Mouse (Mus musculus): ENCODE measurements around the gene Zfp768.
"Not testable (repeated sequence)": the region's sequence is repeated elsewhere in the genome, so short reads cannot be mapped to it uniquely, and the experiment has no call there.

Gene Zfp768

GRCm38 (mm10) chr7:127345512-127346325 lies at the start of gene Zfp768:
TSS of gene Zfp768 (minus strand) at chr7:127345589.
- peak; percentile 80 for DNase-seq (ENCODE audit: low read depth)

DNA sequence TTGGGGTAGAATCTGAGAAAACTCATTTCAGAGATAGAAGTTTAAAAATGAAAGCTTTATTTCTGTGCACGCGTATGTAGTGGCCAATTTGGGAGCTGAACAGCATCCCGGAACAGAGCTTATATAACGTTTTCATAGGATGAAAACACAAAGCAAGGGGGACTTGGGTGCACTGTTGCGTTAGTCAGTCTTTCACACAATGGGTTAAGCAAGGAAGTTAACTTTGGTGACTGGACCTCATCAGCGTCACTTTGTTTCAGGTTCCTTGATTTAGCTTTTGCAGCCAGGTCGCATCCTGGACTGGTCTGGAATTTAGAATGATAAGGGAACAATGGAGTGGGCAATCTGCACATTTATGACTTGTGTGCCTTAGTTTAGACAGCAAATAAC lies 48.5 kb upstream of the Zfp768 start:
- no peak for DNase-seq (ENCODE audit: low read depth)

DNA sequence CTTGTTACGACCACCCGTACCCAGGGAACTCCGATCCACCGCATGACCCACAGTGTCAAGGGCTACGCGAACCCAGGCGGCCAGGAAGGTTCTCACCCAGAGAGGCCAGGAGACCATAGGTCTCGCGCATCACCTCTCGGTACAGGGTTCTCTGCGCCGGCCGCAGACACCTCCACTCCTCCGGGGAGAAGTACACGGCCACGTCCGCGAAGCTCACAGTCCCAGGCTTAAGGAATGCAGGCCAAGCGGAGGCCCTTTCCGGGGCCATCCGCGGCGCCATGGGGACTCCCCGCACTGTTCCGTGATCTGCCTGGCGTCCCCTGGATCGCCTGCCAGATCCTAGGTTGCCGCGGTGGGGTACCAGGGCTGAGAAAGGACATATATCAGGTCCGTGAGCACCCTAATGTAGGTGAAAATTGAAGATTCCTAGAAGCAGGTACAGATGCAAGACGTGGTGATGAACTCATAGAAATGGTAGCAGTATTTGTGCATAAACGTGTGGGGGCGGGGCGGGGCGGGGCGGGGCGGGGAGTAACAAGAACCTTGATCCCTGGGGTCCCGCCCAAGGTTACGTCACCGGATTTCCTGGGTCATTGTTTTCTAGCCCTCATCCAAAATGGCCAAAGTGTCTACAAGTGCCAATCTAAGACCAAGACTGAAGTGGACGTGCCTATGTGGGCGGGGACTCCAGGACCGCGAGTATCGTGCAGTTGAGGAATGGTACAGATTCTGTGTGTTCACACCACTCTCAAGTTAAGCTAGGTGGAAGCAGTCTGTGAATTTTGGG lies 48.0 kb upstream of the Zfp768 start, which contains the start of gene E430018J23Rik:
E430018J23Rik (minus strand) TSS at position 473 of the 787 bp plus-strand sequence.
- DNase-seq (ENCODE audit: low read depth), result peak; percentile 100

DNA sequence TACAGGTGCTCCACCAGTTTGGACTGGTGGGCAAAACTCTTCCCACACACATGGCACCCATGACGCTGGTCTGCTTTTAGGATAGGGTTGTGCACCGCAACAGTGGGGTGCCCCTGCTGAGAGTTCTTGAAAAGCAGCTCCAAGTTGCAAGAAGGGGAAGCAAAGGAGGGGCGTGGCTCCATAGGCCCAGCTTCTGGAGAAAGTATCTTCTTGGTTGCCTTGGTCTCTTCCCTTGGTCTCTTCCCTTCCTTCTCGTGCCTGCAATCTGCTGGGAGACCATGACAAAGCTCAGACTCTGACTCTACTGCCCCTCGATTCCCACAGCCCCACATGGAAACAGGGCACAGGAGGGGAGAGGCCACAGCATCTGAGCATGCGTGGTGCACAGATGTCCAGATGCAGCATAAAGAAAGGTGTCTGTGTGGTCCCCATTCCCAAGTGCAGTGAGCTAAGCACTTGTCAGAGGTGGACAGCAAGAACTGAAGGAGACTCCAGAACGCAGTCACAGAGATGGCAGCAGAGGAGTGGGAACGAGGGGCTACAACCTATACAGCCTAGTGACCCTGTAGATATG lies 46.9 kb upstream of the Zfp768 start:
- DNase-seq (ENCODE audit: low read depth), result no peak

DNA sequence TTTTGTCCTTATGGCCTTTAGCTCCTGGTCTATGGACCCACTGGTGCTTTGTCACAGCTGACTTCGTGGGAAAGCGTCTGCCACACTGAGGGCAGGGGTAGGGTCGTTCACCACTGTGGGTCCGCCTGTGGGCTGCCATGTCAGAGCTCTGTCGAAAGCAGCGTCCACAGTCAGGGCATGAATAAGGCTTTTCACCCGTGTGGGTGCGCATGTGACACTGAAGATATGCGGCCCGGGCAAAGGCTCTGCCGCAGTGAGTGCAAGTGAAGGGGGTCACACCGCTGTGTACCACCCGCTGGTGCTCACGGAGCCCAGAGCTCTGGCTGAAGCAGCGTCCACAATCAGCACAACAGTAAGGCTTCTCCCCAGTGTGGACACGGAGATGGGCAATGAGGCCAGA lies 46.1 kb upstream of the Zfp768 start:
- DNase-seq (ENCODE audit: low read depth), result no peak

- DNase-seq (ENCODE audit: low read depth), result no peak
Measured at GRCm38 (mm10) chr7:127390306-127390705, 44.9 kb upstream of the Zfp768 start.

DNA sequence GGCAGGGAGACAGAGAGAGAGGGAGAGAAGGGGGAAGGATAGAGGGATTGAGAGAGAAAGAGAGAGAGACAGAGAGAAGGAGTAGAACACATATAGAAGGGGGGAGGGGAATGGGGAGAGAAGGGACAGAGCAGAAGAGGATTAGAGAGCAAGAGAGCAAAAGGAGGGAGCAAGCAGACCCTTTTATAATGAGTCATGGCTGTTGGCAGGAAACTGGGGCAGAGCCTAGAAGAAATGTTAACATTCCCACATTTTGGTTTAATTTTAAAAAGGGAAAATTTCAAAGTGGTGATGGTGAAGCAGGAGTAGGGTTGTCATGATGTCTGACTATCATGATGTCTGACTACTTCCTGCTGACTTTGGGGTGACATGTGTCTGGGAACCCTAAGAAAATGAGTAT lies 42.8 kb upstream of the Zfp768 start:
- not testable (repeated sequence) for DNase-seq (ENCODE audit: low read depth)

- peak; percentile 85 for DNase-seq (ENCODE audit: low read depth)
Measured at GRCm38 (mm10) chr7:127386641-127387392, 41.4 kb upstream of the Zfp768 start, which contains the start of gene 9130019O22Rik. TSS of gene 9130019O22Rik (minus strand) at chr7:127387166.

GRCm38 (mm10) chr7:127385560-127385959 lies 40.2 kb upstream of the Zfp768 start:
- DNase-seq (ENCODE audit: low read depth), result not testable (repeated sequence)

GRCm38 (mm10) chr7:127378310-127378921 lies 33.0 kb upstream of the Zfp768 start:
- DNase-seq (ENCODE audit: low read depth), result no peak

DNA sequence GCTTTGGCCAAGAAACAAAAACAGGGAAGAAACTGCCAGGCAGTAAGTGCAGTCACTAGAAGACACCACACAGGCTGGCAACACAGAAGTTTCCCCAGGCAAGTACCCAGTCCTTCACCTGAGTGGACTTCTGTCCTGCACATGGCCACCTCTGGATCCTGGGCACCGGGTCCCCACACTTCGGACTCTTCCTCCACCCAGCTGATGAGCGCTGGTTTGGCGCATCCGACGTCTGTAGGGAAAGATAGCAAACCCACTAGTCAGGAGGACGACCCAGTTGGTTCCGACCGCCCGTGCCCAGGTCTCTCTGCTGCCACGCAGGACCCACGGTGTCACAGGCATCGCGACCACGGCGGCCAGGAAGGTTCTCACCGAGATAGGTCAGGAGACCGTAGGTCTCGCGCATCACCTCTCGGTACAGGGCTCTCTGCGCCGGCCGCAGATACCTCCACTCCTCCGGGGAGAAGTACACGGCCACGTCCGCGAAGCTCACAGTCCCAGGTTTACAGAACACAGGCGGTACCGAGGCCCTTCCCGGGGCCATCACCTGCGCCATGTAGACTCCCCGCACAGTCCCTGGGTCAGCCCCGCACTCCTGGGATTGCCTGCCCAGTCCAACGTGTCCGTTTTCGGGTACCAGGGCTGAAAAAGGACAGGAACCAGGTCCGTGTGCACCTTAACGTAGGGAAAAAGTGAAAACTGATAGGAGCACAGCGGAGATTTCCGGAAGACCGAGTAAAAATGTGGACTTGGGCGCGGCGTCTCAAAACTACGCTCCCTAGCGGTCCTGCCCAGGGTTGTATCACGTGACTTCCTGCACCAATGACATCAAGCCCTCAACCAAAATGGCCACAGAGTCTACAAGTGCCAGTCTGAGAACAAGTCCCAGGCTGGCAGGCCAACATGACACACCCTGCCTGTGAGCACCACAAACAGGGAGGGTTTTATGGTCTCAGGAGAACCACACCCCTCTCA lies 30.2 kb upstream of the Zfp768 start, which contains the start of gene Zfp747:
Zfp747 (minus strand) TSS at position 780 of the 975 bp plus-strand sequence.
- DNase-seq (ENCODE audit: low read depth), result peak; percentile 95

GRCm38 (mm10) chr7:127371870-127372269 lies 26.5 kb upstream of the Zfp768 start:
- DNase-seq (ENCODE audit: low read depth), result not testable (repeated sequence)

DNA sequence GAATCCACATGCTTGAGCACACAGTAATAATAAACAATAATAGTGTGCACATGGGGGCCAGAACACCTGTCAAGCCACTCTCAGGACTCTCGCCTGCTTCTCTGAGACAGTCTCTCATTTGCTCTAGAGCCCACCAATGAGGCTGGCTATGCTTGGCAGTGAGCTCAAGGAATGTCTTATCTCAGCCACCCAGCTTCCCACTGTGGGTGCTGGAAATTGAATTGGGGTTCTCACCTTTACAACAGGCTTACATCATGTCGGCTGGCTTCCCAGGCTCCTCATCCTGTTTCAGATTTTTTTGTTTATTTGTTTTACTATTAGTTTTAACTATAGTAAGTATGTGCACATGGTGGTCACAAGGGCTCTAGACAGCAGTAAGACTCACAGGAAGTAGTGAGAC lies 25.8 kb upstream of the Zfp768 start:
- no peak for DNase-seq (ENCODE audit: low read depth)

DNA sequence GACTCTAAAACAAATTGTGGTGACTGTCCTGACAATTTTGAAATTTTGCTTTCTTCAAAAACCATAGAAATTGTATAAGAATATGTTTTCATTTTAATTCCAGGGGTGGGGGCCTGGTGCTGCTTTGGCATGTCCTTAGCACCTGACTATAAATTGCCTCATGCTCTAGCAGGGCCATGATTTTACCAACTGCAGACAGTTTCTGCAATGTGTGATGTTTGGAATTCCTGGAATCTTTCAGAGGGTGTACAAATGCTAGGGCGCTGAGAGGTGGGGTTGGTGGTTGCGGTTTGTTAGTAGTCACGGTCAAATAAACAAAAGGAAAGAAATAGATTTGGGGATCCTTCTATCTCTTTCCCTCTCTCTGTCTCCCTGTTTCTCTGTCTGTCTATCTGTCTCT lies 20.9 kb upstream of the Zfp768 start:
- no peak for DNase-seq (ENCODE audit: low read depth)

DNA sequence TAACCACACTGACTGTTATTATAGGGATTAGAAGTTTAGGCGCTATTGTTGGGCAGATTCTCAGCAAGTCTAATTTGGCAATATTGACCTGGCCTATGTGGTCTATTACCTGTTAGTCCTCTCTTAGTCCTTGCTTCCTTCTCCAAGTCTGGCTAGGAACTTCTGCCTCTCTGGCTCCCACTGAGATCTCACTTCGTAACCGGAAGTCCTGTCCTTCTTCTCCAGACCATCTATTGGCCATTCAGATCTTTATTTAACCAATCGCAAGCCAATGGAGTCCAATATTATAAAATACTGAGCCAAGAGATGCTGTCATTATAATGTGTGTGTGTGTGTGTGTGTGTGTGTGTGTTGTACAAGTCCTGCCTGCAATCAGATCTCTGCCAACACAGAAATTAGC lies 18.8 kb upstream of the Zfp768 start:
- no peak for DNase-seq (ENCODE audit: low read depth)

DNA sequence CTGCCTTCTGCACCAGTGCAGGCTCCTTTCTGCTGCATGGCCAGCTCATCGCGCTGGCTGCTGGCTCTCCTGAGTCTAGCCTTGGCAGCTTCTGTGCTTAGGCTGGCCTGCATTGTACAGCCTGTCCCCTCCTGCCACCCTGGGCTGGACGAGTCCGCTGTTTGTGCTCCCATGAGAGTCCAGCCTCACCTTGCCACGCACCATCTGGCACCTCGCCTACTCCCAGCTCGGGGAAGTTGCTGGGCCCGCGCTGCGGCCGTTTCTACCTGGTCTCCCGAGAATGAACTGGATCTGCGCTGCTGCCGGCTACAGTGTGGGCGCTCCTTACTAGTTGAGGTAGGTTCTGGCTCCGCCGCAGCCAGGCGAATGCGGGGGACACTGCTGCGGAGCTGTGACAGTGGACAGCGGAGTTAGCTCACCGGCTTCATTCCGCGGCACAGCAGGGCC lies 18.1 kb upstream of the Zfp768 start:
- DNase-seq (ENCODE audit: low read depth), result no peak

- DNase-seq (ENCODE audit: low read depth), result not testable (repeated sequence)
Measured at GRCm38 (mm10) chr7:127362418-127362817, 17.0 kb upstream of the Zfp768 start.

- DNase-seq (ENCODE audit: low read depth), result no peak
Measured at GRCm38 (mm10) chr7:127361449-127361848, 16.1 kb upstream of the Zfp768 start.

- DNase-seq (ENCODE audit: low read depth), result no peak
Measured at GRCm38 (mm10) chr7:127360265-127360664, 14.9 kb upstream of the Zfp768 start.

DNA sequence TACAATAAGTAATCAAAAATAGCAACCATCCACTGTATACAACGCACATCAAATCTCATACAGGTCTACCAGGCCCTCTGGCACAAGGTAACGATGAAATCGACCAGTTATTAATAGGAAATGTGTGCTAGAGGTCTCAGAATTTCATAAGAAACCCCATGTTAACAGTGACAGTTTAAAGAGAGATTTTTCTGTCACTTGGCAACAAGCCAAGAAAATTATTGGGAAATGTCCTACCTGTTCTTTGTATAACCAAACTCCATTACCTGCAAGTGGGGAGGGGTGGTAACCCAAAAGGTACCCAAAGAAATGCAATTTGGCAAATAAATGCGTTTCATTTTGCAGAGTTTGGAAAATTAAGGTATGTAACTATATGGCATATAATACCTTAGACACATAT lies 13.1 kb upstream of the Zfp768 start:
- DNase-seq (ENCODE audit: low read depth), result no peak

Measured in c-Kit-positive CD71-negative TER-119-negative erythroid progenitor cells, embryonic 14.5 days (primary cell).